Mouse (Mus musculus): ENCODE data around the gene Slc25a24.

GRCm38 (mm10) chr3:109124091-109124490 is 1.1 kb downstream of the Slc25a24 start:
- TF ChIP-seq POLR2A (IDR thresholded peaks at IDR 0.05; ENCODE audit: borderline replicate concordance, control insufficient read depth, low read depth, low read length) (no peak), CTCF (IDR thresholded peaks at IDR 0.05; ENCODE audit: control insufficient read depth, insufficient read depth, low read length) (no peak)
